Mouse (Mus musculus) splenic B cell, adult 2 months (primary cell): ENCODE measurements around the gene Galr3.
A peak's percentile ranks its signal among the peaks of the same experiment; 100 is the strongest.

Source experiments
- DNase-seq: peaks from one replicate; pipeline ENCODE4 v3.0.0-alpha.2; 2011; ENCODE audit warnings: low read depth, low spot score
- H3K27me3 ChIP-seq: 2 replicates; pipeline ENCODE4 v1.6.1; 2012; ENCODE audit warnings: mild to moderate bottlenecking, low read length, moderate library complexity, mixed read lengths; ENCODE audit not compliant: control insufficient read depth, poor library complexity, insufficient read depth, severe bottlenecking
- H3K36me3 ChIP-seq: 2 replicates; pipeline ENCODE4 v1.6.1; 2012; ENCODE audit warnings: mild to moderate bottlenecking, low read length, moderate library complexity, mixed read lengths; ENCODE audit not compliant: control insufficient read depth, poor library complexity, insufficient read depth, severe bottlenecking

The Galr3 gene

DNA sequence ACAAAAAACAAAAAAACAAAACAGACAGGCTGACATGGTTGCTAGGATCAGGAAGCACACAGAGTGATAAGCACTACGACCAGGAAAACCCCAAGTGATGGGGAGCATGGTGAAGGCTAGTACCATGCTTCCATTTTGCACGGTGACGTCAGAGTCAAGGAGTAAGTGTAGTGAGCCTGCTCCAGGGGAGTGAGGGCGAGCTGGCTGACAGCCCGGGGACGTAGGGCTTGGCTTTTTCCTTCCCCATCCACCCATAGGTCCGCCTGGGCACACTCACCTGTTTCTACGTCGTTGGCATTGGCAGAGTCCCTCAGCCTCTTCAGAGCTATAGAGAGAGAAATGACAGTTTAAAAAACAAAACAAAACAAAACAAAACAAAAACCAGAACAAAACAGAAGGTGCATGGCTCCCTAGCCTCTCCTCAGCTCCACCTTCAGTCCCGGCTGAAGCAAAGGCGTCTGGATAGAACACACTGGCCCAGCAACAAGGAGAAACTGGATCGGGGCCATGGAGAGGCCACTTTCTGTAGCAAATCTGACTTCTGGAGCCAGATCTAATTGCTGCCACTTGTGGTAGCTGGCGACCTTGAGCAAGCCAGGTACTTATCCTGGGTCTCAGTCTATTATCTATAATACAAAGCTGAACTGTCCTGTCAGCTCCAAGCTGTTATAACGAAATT lies 19.3 kb downstream of the Galr3 start:
- no peak for DNase-seq
- peaks cover 3% of the 10 kb centered on the region for H3K36me3 ChIP-seq
- H3K27me3 ChIP-seq: no peaks in the 10 kb centered on the region

- H3K36me3 ChIP-seq: no peaks in the 10 kb centered on the region
- peak; percentile 100 for DNase-seq
- no peaks in the 10 kb centered on the region for H3K27me3 ChIP-seq
Measured at GRCm38 (mm10) chr15:79062376-79063159, 20.9 kb downstream of the Galr3 start, which contains the start of gene Ankrd54. Ankrd54 (minus strand) TSS chr15:79062893.

DNA sequence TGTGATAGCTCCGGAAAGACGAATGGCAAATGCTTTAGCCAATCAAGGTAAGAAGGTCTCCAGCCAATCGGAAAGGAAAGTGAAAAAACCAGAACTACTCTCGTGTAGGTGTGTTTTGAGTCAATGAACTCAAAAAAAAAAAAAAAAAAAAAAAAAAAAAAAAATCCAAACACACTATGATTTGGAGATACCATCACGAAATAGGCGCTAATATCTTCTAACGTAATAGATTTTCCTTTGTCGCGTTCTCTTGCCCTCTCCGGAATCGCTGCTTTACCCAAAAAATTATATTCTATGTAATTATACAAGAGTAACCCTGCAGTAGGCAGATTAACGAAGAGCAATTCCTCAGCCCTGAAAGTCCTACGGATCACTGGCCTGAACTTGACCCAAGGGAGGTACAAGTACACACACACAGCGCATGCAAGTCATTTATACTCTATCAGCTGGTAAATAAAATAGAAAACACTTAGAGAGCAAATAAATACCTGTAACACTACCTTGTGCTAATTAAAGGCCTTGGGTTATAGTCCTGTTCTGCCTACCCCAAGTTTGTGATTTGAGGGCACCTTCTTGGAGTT lies 21.6 kb downstream of the Galr3 start:
- Histone ChIP-seq H3K36me3 (no peaks in the 10 kb centered on the region), H3K27me3 (no peaks in the 10 kb centered on the region)
- no peak for DNase-seq

DNA sequence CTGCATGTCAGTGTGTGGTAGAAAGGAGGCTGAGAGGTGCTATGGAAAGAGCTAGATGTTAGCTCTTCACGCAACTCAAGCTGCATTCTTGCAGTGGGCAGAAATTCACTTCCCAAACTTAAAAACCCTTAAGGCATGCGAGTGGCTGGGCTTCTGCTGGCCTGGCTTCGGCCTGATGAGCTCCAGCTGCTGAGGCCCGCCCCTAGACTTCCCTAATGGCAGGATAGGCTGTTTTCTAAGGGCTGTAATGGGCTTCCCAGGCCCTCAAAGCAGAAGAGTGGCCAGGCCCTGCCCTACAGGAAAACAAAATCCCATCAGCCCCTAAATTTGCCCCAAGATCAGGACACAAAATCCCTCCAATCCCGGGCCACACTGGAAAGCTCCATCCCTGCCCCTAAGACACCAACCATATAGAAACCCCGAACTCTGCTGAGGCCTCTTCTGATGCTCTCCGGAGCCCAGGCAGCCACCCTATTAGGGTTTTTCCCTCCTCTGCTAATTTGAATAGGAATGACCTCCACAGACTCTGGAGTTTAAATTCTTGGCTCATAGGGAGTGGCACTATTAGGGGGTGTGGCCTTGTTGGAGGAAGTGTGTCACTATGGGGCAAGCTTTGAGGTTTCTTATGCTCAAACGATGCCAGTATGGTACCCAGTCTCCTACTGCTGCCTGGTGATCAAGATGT lies 23.5 kb downstream of the Galr3 start:
- H3K36me3 ChIP-seq: no peaks in the 10 kb centered on the region
- DNase-seq: no peak
- H3K27me3 ChIP-seq: no peaks in the 10 kb centered on the region

GRCm38 (mm10) chr15:79066276-79066675 lies 24.6 kb downstream of the Galr3 start:
- DNase-seq: no peak
- Histone ChIP-seq H3K27me3 (no peaks in the 10 kb centered on the region), H3K36me3 (no peaks in the 10 kb centered on the region)

DNA sequence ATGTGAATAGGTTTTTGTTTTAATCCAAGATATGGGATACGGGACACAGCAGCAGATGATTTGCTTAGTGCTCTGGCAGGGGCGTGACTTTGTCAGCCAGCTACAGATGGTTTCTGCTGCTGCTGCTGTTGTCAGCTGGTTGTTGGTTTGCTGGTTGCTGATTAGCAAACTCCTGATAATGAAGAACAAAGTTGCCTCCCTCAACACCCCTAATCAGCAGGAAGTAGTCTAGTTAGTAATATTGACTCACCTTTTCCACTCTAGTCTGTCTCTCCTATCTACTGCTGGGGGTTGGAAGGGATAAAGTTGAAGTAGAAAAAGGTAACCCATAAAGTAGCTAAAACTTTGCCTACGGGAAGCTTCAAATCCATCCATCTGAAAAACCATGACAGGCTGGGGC lies 25.9 kb downstream of the Galr3 start:
- no peak for DNase-seq
- Histone ChIP-seq H3K36me3 (no peaks in the 10 kb centered on the region), H3K27me3 (no peaks in the 10 kb centered on the region)

- DNase-seq: no peak
- H3K36me3 ChIP-seq: no peaks in the 10 kb centered on the region
- H3K27me3 ChIP-seq: no peaks in the 10 kb centered on the region
Measured at GRCm38 (mm10) chr15:79068416-79068815, 26.7 kb downstream of the Galr3 start.

DNA sequence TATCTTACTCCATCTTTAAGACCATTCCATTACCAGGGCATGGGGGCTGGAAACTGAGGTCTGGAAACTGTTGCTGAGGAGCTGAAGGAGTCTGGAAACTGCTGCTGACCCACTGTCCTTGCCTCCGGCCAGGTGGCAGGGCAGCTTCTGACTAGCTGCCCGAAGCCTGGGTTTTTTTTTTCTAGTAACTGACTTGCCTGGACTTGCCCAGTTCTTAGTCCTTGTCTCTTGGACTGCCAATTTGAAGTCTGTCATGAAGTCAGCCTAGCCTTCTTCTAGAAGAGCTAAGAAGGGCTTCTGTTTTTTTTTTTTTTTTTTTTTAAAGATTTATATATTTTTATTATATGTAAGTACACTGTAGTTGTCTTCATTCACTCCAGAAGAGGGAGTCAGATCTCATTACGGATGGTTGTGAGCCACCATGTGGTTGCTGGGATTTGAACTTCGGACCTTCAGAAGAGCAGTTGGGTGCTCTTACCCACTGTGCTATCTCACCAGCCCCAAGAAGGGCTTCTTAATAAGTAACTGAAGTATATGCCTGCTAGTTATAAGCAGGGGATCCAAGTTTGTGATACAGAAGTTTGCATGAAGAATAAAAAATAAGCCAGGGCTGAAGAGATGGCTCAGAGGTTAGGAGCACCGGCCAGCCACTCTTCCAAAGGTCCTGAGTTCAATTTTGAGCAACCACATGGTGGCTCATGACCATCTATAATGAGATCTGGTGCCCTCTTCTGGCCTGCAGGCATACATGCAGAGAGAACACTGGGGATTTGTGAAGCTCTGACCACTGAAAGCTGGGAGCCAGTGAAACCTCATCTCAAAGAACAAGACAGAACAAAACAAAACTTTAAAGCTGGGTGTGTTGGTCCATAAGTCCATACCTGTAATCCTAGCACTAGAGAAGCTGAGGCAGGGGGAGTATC lies 29.7 kb downstream of the Galr3 start:
- no peaks in the 10 kb centered on the region for H3K36me3 ChIP-seq
- peak; percentile 60 for DNase-seq
- no peaks in the 10 kb centered on the region for H3K27me3 ChIP-seq

- H3K27me3 ChIP-seq: no peaks in the 10 kb centered on the region
- no peak for DNase-seq
- peaks cover 3% of the 10 kb centered on the region; the same call in 1 of the 2 replicates for H3K36me3 ChIP-seq
Measured at GRCm38 (mm10) chr15:79073752-79074151, 32.1 kb downstream of the Galr3 start.

GRCm38 (mm10) chr15:79074446-79074845 lies 32.8 kb downstream of the Galr3 start:
- Histone ChIP-seq H3K27me3 (no peaks in the 10 kb centered on the region), H3K36me3 (peaks cover 5% of the 10 kb centered on the region)
- DNase-seq: no peak

DNA sequence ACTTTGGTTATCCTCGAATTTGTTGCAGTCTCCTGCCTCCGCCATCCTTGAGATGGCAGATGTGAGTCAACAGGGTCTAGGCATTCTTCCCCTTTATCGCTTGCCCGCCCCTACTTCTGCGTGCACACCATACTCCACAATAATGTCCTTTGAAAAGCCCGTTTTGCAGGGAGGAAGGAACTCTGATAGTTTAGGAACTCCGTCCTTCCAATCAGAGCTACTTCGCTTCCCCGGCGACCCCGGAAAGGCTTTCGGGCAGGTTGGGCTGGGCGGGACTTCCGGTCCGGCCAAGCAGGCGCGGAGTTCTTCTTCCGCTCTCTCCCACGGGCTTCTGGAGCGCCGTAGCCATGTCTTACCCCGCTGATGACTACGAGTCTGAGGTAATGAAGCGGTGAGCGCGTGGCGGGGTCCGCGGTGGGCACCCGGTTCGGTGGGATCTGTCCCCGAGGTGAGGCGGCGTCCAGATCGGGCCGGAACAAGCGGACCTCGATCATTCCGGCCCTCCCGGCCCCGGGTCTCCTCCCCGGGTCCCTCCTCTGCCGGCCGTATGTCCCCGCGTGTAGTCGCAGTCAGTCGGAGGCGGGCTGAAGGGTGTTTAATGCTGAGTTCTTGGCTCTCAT lies 33.3 kb downstream of the Galr3 start, which contains the start of gene Eif3l:
Gene Eif3l (plus strand): TSS at position 267 of the 620 bp plus-strand sequence.
- Histone ChIP-seq H3K36me3 (peaks cover 10% of the 10 kb centered on the region), H3K27me3 (no peaks in the 10 kb centered on the region)
- DNase-seq: peak; percentile 85

GRCm38 (mm10) chr15:79075658-79076365 lies 34.1 kb downstream of the Galr3 start:
- no peak for DNase-seq
- H3K36me3 ChIP-seq: peaks cover 10% of the 10 kb centered on the region
- H3K27me3 ChIP-seq: no peaks in the 10 kb centered on the region

DNA sequence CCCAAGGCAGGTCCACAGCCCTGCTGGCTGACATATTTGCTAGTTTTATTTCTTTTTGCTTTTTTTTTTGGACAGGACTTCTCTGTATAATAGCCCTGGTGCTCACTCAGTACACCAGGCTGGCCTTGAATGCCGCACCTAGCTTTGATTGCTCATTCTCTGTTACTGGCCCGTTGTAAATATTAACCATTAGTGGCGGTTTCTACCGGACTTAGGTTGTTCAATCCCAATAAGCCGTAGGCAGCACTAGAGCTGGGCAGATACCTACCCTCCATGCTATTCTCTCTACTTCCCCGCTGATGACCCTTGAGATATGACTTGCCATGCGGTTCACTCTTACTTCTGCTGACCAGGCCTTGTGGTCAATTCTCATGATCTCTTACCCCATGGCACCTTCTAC lies 37.9 kb downstream of the Galr3 start:
- Histone ChIP-seq H3K36me3 (peaks cover 23% of the 10 kb centered on the region), H3K27me3 (no peaks in the 10 kb centered on the region)
- no peak for DNase-seq
